Mouse (Mus musculus) layer of hippocampus, adult 11-12 months (tissue): ENCODE measurements around the gene Wdr26.
A peak's percentile ranks its signal among the peaks of the same experiment; 100 is the strongest.

Source experiments
- DNase-seq: peaks from one replicate; pipeline ENCODE4 v3.0.0; 2022; ENCODE audit warnings: low spot score

Wdr26 gene

DNA sequence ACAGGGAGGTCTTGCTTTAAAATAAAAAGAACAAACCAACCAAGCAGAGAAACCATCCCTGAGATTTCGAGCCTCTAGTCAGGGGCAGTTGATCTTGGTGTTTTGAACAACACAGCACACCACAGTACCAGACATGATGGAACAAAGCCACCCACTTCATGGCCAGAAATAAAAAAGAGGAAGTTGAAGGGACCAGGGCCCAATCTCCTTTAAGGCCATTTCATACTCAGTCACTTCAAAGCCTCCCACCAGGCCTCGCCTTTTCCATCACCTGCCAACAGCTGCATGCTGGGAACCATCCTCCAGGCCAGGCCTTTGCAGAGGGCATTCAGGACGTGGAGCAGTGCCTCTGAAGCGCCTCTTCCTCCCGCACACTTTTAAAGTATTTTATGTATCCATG is 25.5 kb upstream of the Wdr26 start:
- DNase-seq = no peak

GRCm38 (mm10) chr1:181234326-181235035 is 22.7 kb upstream of the Wdr26 start:
- peak; percentile 42 for DNase-seq

GRCm38 (mm10) chr1:181233734-181234133 is 21.9 kb upstream of the Wdr26 start:
- no peak for DNase-seq

DNA sequence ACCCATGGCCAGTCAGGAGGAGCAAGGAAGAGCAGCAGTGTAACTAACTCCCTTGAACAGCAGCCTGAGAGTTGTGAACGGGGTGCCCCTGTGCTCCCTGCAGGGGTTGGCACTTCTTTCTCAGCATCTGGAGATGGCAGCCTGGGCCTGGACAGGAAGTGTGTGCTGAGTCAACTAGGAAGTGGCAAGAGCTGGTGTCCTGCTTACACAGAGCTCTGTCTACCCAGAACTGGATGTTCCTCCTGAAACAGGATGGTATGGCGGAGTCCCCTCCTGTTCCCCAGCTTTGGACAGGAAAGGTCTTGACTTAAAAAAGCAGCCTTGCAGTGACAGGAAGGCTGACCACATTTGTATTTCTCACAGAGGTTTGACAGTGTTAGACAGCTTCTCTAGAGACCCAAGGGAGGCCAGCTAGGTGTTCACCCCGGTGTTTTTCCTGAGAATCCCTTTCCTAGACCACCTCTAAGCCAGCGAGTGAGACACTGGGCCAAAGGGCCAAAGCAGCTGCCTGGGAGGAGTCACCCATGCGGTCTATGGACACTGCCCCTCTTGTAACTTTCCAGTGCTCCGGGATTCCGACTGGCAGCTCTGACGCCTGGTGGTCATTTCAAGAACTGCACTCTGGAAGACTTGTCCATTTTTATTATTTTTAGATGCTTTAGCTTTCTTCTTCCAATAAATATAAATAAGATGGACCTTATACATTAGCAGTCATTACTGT is 20.7 kb upstream of the Wdr26 start:
- peak; percentile 74 for DNase-seq

GRCm38 (mm10) chr1:181231821-181232220 is 20.0 kb upstream of the Wdr26 start:
- no peak for DNase-seq

GRCm38 (mm10) chr1:181231262-181231661 is 19.5 kb upstream of the Wdr26 start:
- no peak for DNase-seq

- DNase-seq = no peak
Observed at GRCm38 (mm10) chr1:181230731-181231148, 18.9 kb upstream of the Wdr26 start.

- DNase-seq = no peak
Observed at GRCm38 (mm10) chr1:181229046-181229445, 17.2 kb upstream of the Wdr26 start.

DNA sequence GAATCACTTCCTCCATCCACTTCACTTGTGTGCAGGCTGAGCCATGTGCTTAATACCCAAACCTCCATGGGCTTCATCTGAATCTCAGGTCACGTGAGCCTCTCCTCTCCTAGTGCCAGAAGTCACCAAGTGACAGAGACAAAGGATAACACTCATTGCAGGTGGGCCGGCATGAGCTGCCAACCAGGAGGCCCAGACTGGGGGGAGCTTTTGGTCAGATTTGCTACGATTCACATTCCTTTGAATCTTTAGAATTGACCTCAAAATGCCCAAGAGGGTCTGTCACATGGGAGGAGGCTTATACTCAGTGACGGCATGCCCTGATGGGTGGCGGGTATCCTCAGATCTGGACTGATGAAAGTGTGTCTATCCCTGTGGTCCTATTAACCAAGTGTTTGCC is 16.8 kb upstream of the Wdr26 start:
- no peak for DNase-seq

DNA sequence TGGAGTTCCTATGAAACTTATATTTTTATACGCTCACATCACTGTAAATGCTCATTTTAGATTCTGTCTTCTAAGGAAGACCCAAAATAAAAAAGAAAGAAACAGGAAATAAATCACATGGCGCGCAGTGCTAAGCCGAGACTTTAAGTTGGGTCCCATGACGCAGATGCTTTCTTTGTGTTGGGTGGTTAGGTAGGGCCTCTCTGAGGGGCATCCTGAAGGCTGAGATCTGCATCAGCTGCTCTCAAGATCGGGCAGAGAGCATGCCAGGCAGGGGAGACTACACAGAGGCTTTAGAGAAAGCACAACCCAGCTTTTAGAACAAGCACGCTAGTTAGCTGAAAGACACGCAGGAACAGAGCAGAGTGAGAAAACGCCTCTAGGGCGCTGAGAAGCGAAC is 16.0 kb upstream of the Wdr26 start:
- DNase-seq = no peak

DNA sequence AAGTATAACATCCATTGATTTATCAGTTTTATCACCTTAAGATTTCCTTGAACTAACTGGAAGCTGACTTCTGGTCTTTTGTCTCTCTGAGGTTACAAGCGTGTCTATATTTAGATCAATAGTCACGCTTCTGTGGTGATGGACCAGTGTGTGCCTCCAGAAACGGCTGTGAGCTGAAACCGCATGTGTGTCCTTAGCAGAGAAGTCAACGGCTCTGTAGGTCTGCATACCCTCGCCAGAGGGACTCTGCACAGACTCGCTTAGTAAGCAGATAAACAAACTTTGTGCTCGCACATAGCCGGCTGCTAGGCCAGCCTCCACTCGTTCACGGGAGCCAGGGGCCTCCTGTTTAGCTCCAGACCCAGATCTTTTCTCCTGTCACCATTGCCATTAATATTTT is 15.0 kb upstream of the Wdr26 start:
- DNase-seq = no peak

DNA sequence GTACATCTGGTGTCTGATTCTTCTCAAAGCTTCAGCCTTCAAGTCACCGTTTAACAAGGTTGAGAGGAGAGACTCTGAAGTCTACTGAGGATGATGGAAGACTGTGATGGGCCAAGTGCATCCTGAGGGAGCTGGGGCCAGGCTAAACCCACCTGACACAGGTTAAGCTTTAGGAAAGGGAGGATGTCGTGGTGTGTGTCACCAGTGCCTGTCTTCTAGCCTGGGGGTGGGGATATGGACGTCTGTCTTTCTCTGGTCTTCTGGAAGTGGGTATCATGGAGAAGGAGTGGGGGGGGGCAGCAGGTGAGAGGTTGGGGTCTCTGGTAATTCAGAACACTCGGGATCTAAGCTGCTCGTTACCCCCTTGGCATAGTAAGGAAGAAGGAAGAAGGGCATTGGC is 13.5 kb upstream of the Wdr26 start:
- DNase-seq = no peak

DNA sequence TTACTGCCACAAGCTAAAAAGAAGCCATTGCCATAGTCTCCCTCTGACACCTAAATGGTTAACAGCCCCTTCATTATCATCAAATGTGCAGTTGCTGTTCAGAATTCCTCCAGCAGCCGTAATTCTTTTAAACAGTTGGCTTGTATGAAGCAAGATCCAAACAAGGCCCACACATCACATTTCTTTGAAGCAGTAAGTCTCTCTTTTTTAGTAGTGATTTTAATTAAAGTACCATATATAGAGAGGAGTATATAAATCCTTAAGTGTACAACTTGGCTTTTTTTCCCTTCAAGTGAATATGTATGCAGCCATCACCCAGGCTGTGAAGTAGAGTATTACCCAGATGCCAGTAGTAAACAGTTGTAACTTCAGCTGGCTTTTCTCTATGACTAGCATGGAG is 10.2 kb upstream of the Wdr26 start:
- no peak for DNase-seq

GRCm38 (mm10) chr1:181216315-181216714 is 4.5 kb upstream of the Wdr26 start:
- no peak for DNase-seq

GRCm38 (mm10) chr1:181214296-181215035 is 2.7 kb upstream of the Wdr26 start:
- DNase-seq = no peak

DNA sequence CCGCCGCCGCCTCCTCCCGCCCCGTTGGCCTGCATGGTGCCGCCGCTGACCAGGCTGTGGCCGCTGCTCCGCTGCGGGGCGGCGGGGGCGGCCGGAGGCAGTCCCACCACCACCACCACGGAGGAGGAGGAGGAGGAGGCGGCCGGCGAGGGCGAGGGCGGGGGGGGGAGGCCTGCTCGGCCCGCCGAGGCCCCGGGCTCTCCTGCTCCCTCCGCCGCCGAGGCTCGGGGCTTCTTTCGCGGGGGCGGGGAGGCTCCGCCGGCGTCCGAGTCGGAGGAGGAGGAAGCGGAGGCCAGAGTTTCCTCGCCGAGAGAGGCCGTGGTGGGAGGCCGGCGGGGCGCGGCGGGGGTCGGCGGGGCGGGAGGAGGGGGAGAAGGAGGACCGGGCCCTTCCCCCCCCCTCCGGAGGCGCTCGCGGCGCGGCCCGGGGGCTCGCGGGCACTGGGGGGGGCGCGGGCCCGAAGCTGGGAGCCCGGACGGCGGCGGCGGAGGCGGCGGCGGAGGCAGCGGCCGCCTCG is 340 bp downstream of the Wdr26 start:
- DNase-seq = no peak

GRCm38 (mm10) chr1:181210601-181211402 is 999 bp downstream of the Wdr26 start:
- peak; percentile 38 for DNase-seq

GRCm38 (mm10) chr1:181210147-181210546 is 1.7 kb downstream of the Wdr26 start:
- no peak for DNase-seq

- no peak for DNase-seq
Observed at GRCm38 (mm10) chr1:181199446-181199845, 12.4 kb downstream of the Wdr26 start.

- DNase-seq = no peak
Observed at GRCm38 (mm10) chr1:181188925-181189324, 22.9 kb downstream of the Wdr26 start.

DNA sequence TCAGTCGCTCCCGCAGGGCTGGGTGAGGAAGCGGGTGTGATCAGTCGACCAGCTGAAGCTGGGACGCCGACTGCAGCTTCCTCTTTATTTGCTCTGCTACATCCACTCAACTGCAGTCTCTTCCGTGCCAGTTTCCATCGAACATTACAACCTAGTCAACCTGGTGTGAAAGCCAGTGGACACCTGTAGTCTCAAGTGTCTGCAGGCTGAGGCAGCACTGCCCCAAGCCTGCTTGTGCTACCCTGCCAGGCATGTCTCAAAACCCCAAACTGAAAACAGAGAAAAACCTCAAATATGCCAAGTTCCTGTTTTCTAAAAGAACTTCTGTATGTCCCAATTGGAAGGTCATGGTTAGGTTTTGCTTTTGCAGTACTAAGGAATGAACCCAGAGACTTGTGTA is 41.6 kb downstream of the Wdr26 start:
- DNase-seq = no peak

DNA sequence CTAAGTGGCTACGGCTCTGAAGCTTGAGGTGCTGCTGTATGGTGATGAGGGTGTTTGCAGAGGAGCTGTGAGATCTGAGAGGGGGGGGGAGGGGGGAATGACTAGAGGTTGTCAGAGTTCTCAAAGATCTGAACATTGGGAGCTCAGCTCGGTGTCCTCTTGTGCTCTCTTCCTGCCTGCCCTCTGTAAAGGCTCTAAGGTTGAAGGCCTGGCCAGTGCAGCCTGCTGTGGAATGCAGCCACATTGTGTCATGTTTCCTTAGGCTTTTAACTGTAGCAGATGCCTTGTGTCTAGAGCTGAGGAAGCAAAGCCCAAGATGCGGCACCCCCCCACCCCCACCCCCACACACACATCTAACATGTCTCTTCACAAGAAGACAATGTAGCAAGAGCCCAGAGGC is 43.4 kb downstream of the Wdr26 start:
- DNase-seq = no peak
